ENCODE assay signal across 17 mouse cellular contexts in genomic region chr2:170860576-170860975, GRCm38 (mm10).
DNase-seq lines count a peak whose midpoint lies in the region; ATAC-seq and TF ChIP-seq lines count a peak whose summit lies in the region.
"Had no signal": no experiment of that assay in that cellular context is flagged by ENCODE, and none has a peak within 500 bp of the region (broad histone marks: within the 10 kb centered on the region; RNA-seq: fewer than 3 reads in every experiment).

No protein-coding gene starts in this region.

- H3K27ac ChIP-seq in heart, postnatal 0 days (ENCODE audit: low read depth), result no peak overlapping the region
- no peak overlapping the region for H3K27ac ChIP-seq in liver, embryonic 14.5 days
- no peak overlapping the region for H3K27ac ChIP-seq in liver, embryonic 11.5 days (ENCODE audit: low read depth, low read length)
- H3K27ac ChIP-seq: limb, embryonic 10.5 days; liver, embryonic 15.5 days; midbrain, embryonic 10.5 days had no signal

- H3K4me2 ChIP-seq in heart, postnatal 0 days (ENCODE audit: low read depth, low read length), result no peak overlapping the region
- no peak overlapping the region for H3K4me2 ChIP-seq in liver, embryonic 14.5 days (ENCODE audit: low read depth)
- no peak overlapping the region for H3K4me2 ChIP-seq in liver, embryonic 11.5 days
- H3K4me2 ChIP-seq: heart, embryonic 11.5 days; liver, embryonic 15.5 days had no signal

- no peak overlapping the region for H3K9ac ChIP-seq in heart, postnatal 0 days (replicated peaks; ENCODE audit: low read depth, low read length)
- H3K9ac ChIP-seq in liver, embryonic 14.5 days (replicated peaks), result no peak overlapping the region
- no peak overlapping the region for H3K9ac ChIP-seq in liver, embryonic 11.5 days (ENCODE audit: low read depth, low read length)
- H3K9ac ChIP-seq: liver, embryonic 15.5 days had no signal

- TF ChIP-seq CTCF in heart, postnatal 0 days (IDR thresholded peaks at IDR 0.05; ENCODE audit: low read depth), result peak; percentile 18; the same call in 1 of the 2 replicates
- TF ChIP-seq CTCF in liver, embryonic 14.5 days (IDR thresholded peaks at IDR 0.05; ENCODE audit: low read depth), result peak; percentile 15; the same call in 1 of the 2 replicates
- TF ChIP-seq CTCF in brain, embryonic 14.5 days (IDR thresholded peaks at IDR 0.05; ENCODE audit: borderline replicate concordance, extremely low read depth, insufficient read depth, insufficient read length), result peak; percentile 43; the same call in 1 of the 2 replicates

- H3K9me3 ChIP-seq in heart, postnatal 0 days (replicated peaks; ENCODE audit: control insufficient read depth, low read length), result no peaks in the 10 kb centered on the region
- H3K9me3 ChIP-seq in liver, embryonic 14.5 days (ENCODE audit: control insufficient read depth, low read length), result no peaks in the 10 kb centered on the region
- no peaks in the 10 kb centered on the region for H3K9me3 ChIP-seq in liver, embryonic 11.5 days (ENCODE audit: control insufficient read depth, low read length)
- H3K9me3 ChIP-seq: limb, embryonic 10.5 days; midbrain, embryonic 10.5 days had no signal

- no peak for TF ChIP-seq EP300 in heart, postnatal 0 days (IDR thresholded peaks at IDR 0.05; ENCODE audit: low read depth)
- TF ChIP-seq EP300 in liver, embryonic 14.5 days (IDR thresholded peaks at IDR 0.05; ENCODE audit: low read depth), result no peak

- H3K27me3 ChIP-seq in heart, postnatal 0 days (ENCODE audit: control insufficient read depth, insufficient read depth, low read length), result no peaks in the 10 kb centered on the region
- H3K27me3 ChIP-seq in liver, embryonic 14.5 days (ENCODE audit: control insufficient read depth, insufficient read depth, low read length), result no peaks in the 10 kb centered on the region
- H3K27me3 ChIP-seq in liver, embryonic 11.5 days (replicated peaks; ENCODE audit: control insufficient read depth, insufficient read depth, low read length), result no peaks in the 10 kb centered on the region
- H3K27me3 ChIP-seq: liver, embryonic 15.5 days had no signal

- WGBS in heart, postnatal 0 days, result 61% methylated on average over 4 of the region's 4 CpGs
- 36% methylated on average over 4 of the region's 4 CpGs for WGBS in liver, embryonic 14.5 days (ENCODE audit: insufficient replicate concordance)
- WGBS in liver, embryonic 11.5 days, result 56% methylated on average over 4 of the region's 4 CpGs

- TF ChIP-seq POLR2A in brain, embryonic 14.5 days (IDR thresholded peaks at IDR 0.05; ENCODE audit: borderline replicate concordance, extremely low read depth, insufficient read depth, insufficient read length, poor library complexity, severe bottlenecking), result no peak

- H3K36me3 ChIP-seq in heart, postnatal 0 days (replicated peaks; ENCODE audit: control insufficient read depth, insufficient read depth, low read length), result no peaks in the 10 kb centered on the region
- H3K36me3 ChIP-seq in liver, embryonic 14.5 days (replicated peaks; ENCODE audit: control insufficient read depth, insufficient read depth, low read depth), result no peaks in the 10 kb centered on the region
- no peaks in the 10 kb centered on the region for H3K36me3 ChIP-seq in liver, embryonic 11.5 days (ENCODE audit: control insufficient read depth, insufficient read depth, low read length)
- H3K36me3 ChIP-seq: limb, embryonic 10.5 days; liver, embryonic 15.5 days; midbrain, embryonic 10.5 days had no signal

- peaks cover 3% of the 10 kb centered on the region; the same call in 1 of the 2 replicates for H3K4me1 ChIP-seq in heart, postnatal 0 days (ENCODE audit: control insufficient read depth, insufficient read depth)
- H3K4me1 ChIP-seq in liver, embryonic 14.5 days (replicated peaks; ENCODE audit: control insufficient read depth in 2 of 2, insufficient read depth in 2 of 2, low read length in 1 of 2), result no peaks in the 10 kb centered on the region
- no peaks in the 10 kb centered on the region for H3K4me1 ChIP-seq in liver, embryonic 11.5 days (replicated peaks; ENCODE audit: control insufficient read depth, insufficient read depth, low read length)
- H3K4me1 ChIP-seq: liver, embryonic 15.5 days had no signal

- no peak overlapping the region for H3K4me3 ChIP-seq in heart, postnatal 0 days (ENCODE audit: low read depth, low read length)
- H3K4me3 ChIP-seq in liver, embryonic 14.5 days (ENCODE audit: insufficient read depth in 1 of 2, low read depth in 2 of 2, low read length in 2 of 2), result no peak overlapping the region
- H3K4me3 ChIP-seq in liver, embryonic 11.5 days (ENCODE audit: low read depth, low read length), result no peak overlapping the region
- H3K4me3 ChIP-seq: limb, embryonic 10.5 days; liver, embryonic 15.5 days; midbrain, embryonic 10.5 days had no signal

- ATAC-seq in heart, postnatal 0 days (ENCODE audit: insufficient read depth, low read depth), result no peak
- no peak for ATAC-seq in liver, embryonic 14.5 days (ENCODE audit: insufficient read depth)
- ATAC-seq in liver, embryonic 11.5 days (replicated peaks; ENCODE audit: low FRiP score), result no peak
- ATAC-seq in megakaryocyte-erythroid progenitor cell, adult 5-6 weeks (replicated peaks; ENCODE audit: low FRiP score, low TSS enrichment, poor library complexity, severe bottlenecking), result no peak
- ATAC-seq: hindbrain, embryonic 16.5 days had no signal

- no peak for DNase-seq in heart, postnatal 0 days (ENCODE audit: low spot score)
- DNase-seq in heart, postnatal 4 days, result no peak
- DNase-seq in liver, embryonic 14.5 days (ENCODE audit: low read depth in 3 of 3, low spot score in 3 of 3), result no peak
- DNase-seq in liver, embryonic 11.5 days (ENCODE audit: low spot score), result no peak
- peak; percentile 53 for DNase-seq in ES-CJ7 (ENCODE audit: low read depth, low spot score)
- no peak for DNase-seq in brain, embryonic 14.5 days (ENCODE audit: low read depth)
- DNase-seq: adrenal gland, postnatal 10 days; cerebellum, adult 9-11 months; kidney, adult 8-10 months; lung, postnatal 36 days; retina, postnatal 1 day had no signal
